Mouse (Mus musculus): ENCODE results near the gene Rrp9. TPM values are rescaled to one million over a fixed set of nuclear protein-coding genes. Genes with fewer than 3 reads are reported as not detected.

Rrp9 gene
- total and polyA plus RNA-seq, 3 experiments, result 120 to 326 (median 130) TPM

DNA sequence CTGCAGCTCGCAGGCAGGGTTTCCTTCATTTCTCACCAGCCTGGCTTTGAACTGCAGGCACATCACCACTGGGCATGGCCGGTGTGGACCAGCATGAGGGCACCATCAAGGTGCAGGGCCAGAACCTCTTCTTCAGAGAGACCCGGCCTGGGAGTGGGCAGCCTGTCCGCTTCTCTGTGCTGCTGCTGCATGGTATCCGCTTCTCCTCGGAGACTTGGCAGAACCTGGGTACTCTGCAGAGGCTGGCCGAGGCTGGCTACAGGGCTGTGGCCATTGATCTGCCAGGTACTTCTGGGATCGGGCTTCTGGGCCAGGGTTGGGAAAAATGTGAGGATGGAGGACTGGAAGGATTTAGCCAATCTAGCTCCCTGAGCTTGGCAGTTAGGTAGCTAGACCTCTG lies 25.8 kb upstream of the Rrp9 start:
- H3K4me1 ChIP-seq (ENCODE audit: control insufficient read depth in 1 of 2, insufficient read depth in 2 of 2), result peaks cover 16 to 52% of the 10 kb centered on the region in 2 experiments
- H3K79me2 ChIP-seq (replicated peaks; ENCODE audit: control insufficient read depth, extremely low read depth, insufficient read depth, poor library complexity, severe bottlenecking), result no peaks in the 10 kb centered on the region
- H3K27ac ChIP-seq (ENCODE audit: insufficient read depth, low read depth), result no peak overlapping the region
- no peaks in the 10 kb centered on the region for H3K27me3 ChIP-seq (replicated peaks)
- peaks cover 0 to 32% of the 10 kb centered on the region in 2 experiments for H3K36me3 ChIP-seq (replicated peaks in 1 of 2; ENCODE audit: control insufficient read depth in 1 of 2, insufficient read depth in 1 of 2, low read length in 1 of 2)
- in situ Hi-C loops (cut with MboI; ENCODE audit: low pct_ligation_motif_present, low pct_unique_long_range_greater_than_20kb, low sequenced_read_pairs) (no loop called here), dilution Hi-C loops (cut with MboI; ENCODE audit: extremely low pct_ligation_motif_present, extremely low pct_unique_long_range_greater_than_20kb, low sequenced_read_pairs) (no loop called here)
- no peak overlapping the region for H3K4me3 ChIP-seq (replicated peaks in 1 of 3; ENCODE audit: low read depth in 2 of 3, low read length in 2 of 3, poor library complexity in 1 of 3)
- no peaks in the 10 kb centered on the region for H3K9me3 ChIP-seq (replicated peaks; ENCODE audit: low read length)
- TF ChIP-seq TBP (conservative IDR thresholded peaks at IDR 0.05; ENCODE audit: low read depth, low read length) (no peak), TCF12 (IDR thresholded peaks at IDR 0.05; ENCODE audit: low read depth, low read length) (no peak), RAD21 (IDR thresholded peaks at IDR 0.05; ENCODE audit: low read depth, low read length) (no peak), BHLHE40 (IDR thresholded peaks at IDR 0.05; ENCODE audit: low read depth, low read length) (no peak), ZKSCAN1 (IDR thresholded peaks at IDR 0.05; ENCODE audit: borderline replicate concordance, low read depth, low read length) (no peak), CTCF (conservative IDR thresholded peaks at IDR 0.05 in 1 of 2, IDR thresholded peaks at IDR 0.05 in 1 of 2; ENCODE audit: low read depth in 2 of 2, low read length in 2 of 2) (no peak), JUND (conservative IDR thresholded peaks at IDR 0.05; ENCODE audit: low read depth, low read length) (no peak)
- no peak overlapping the region for H3K4me2 ChIP-seq (ENCODE audit: insufficient read depth, low read depth, poor library complexity, severe bottlenecking)
- no peak overlapping the region for H3K9ac ChIP-seq (ENCODE audit: insufficient read depth, low read depth)
- no peak for DNase-seq (ENCODE audit: extremely low read depth)

DNA sequence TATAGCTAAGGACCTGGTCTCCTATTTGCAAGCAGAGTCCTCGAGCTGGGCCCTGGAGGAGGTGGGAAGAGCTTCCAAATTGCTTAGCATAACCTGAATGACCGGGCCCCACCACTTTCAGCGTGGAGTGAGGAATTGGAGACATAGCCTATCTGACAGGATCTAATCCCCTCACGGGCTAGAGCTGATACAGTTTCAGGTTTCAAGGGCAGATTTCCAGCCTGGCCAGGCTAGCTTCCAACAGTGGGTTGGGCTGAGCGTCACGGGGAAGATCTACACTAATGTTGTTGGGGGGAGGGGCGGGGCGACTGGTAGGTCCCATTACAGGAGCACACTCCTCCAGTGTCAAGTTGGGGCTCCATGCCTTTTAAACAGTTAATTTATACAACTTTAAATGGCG lies 25.1 kb upstream of the Rrp9 start:
- no peak for DNase-seq (ENCODE audit: extremely low read depth)
- TF ChIP-seq ELF1 (IDR thresholded peaks at IDR 0.05; ENCODE audit: low read depth, low read length) (no peak), KAT2A (IDR thresholded peaks at IDR 0.05; ENCODE audit: insufficient replicate concordance, low read length) (no peak), ETS1 (conservative IDR thresholded peaks at IDR 0.05; ENCODE audit: low read depth, low read length) (no peak), MEF2A (IDR thresholded peaks at IDR 0.05; ENCODE audit: borderline replicate concordance, low read depth, low read length) (no peak), E2F4 (IDR thresholded peaks at IDR 0.05; ENCODE audit: insufficient replicate concordance, low read depth, low read length) (no peak)
- no peak overlapping the region for H3K4me2 ChIP-seq (ENCODE audit: insufficient read depth, low read depth, poor library complexity, severe bottlenecking)
- no peak overlapping the region for H3K27ac ChIP-seq (ENCODE audit: insufficient read depth, low read depth)
- peaks cover 0 to 25% of the 10 kb centered on the region in 2 experiments for H3K36me3 ChIP-seq (replicated peaks in 1 of 2; ENCODE audit: control insufficient read depth in 1 of 2, insufficient read depth in 1 of 2, low read length in 1 of 2)
- no peaks in the 10 kb centered on the region for H3K27me3 ChIP-seq (replicated peaks)
- dilution Hi-C loops (cut with MboI; ENCODE audit: extremely low pct_ligation_motif_present, extremely low pct_unique_long_range_greater_than_20kb, low sequenced_read_pairs), result no loop called here
- H3K4me1 ChIP-seq (ENCODE audit: control insufficient read depth in 1 of 2, insufficient read depth in 2 of 2), result peaks cover 19 to 59% of the 10 kb centered on the region in 2 experiments
- no peaks in the 10 kb centered on the region for H3K79me2 ChIP-seq (replicated peaks; ENCODE audit: control insufficient read depth, extremely low read depth, insufficient read depth, poor library complexity, severe bottlenecking)
- H3K9me3 ChIP-seq (replicated peaks; ENCODE audit: low read length), result no peaks in the 10 kb centered on the region
- in situ Hi-C loops (cut with MboI; ENCODE audit: low pct_ligation_motif_present, low pct_unique_long_range_greater_than_20kb, low sequenced_read_pairs), result no loop called here
- no peak overlapping the region for H3K9ac ChIP-seq (ENCODE audit: insufficient read depth, low read depth)
- no peak overlapping the region for H3K4me3 ChIP-seq (replicated peaks in 1 of 3; ENCODE audit: low read depth in 2 of 3, low read length in 2 of 3, poor library complexity in 1 of 3)

DNA sequence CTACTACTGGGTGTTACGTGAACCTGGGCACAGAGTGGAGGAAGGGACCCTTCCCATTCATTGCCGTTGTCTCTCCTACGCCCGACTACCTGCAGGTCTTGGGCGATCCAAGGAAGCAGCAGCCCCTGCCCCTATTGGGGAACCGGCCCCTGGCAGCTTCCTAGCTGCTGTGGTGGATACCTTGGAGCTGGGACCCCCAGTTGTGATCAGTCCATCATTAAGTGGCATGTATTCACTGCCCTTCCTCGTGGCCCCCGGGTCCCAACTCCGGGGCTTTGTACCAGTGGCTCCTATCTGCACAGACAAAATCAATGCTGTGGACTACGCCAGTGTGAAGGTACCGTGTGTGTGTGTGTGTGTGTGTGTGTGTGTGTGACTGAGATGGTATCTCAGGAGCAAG lies 24.5 kb upstream of the Rrp9 start:
- Histone ChIP-seq H3K9me3 (replicated peaks; ENCODE audit: low read length) (no peaks in the 10 kb centered on the region), H3K4me2 (ENCODE audit: insufficient read depth, low read depth, poor library complexity, severe bottlenecking) (no peak overlapping the region), H3K9ac (ENCODE audit: insufficient read depth, low read depth) (no peak overlapping the region), H3K4me1 (ENCODE audit: control insufficient read depth in 1 of 2, insufficient read depth in 2 of 2) (peaks cover 21 to 64% of the 10 kb centered on the region in 2 experiments), H3K36me3 (replicated peaks in 1 of 2; ENCODE audit: control insufficient read depth in 1 of 2, insufficient read depth in 1 of 2, low read length in 1 of 2) (peaks cover 0 to 27% of the 10 kb centered on the region in 2 experiments), H3K27ac (ENCODE audit: insufficient read depth, low read depth) (no peak overlapping the region), H3K4me3 (replicated peaks in 1 of 3; ENCODE audit: low read depth in 2 of 3, low read length in 2 of 3, poor library complexity in 1 of 3) (no peak overlapping the region), H3K79me2 (replicated peaks; ENCODE audit: control insufficient read depth, extremely low read depth, insufficient read depth, poor library complexity, severe bottlenecking) (no peaks in the 10 kb centered on the region), H3K27me3 (replicated peaks) (no peaks in the 10 kb centered on the region)
- in situ Hi-C loops (cut with MboI; ENCODE audit: low pct_ligation_motif_present, low pct_unique_long_range_greater_than_20kb, low sequenced_read_pairs), result no loop called here
- DNase-seq (ENCODE audit: extremely low read depth), result no peak
- dilution Hi-C loops (cut with MboI; ENCODE audit: extremely low pct_ligation_motif_present, extremely low pct_unique_long_range_greater_than_20kb, low sequenced_read_pairs), result no loop called here
- TF ChIP-seq KAT2A (IDR thresholded peaks at IDR 0.05; ENCODE audit: insufficient replicate concordance, low read length), result no peak
- no peak for TF ChIP-seq CHD1 (IDR thresholded peaks at IDR 0.05; ENCODE audit: low read depth, low read length)
- TF ChIP-seq E2F4 (IDR thresholded peaks at IDR 0.05; ENCODE audit: insufficient replicate concordance, low read depth, low read length), result no peak
- TF ChIP-seq MAZ (IDR thresholded peaks at IDR 0.05; ENCODE audit: low read depth, low read length), result no peak
- TF ChIP-seq ZMIZ1 (IDR thresholded peaks at IDR 0.05; ENCODE audit: low read depth, low read length), result no peak
- TF ChIP-seq MXI1 (IDR thresholded peaks at IDR 0.05; ENCODE audit: low read depth, low read length), result no peak
- TF ChIP-seq SMC3 (IDR thresholded peaks at IDR 0.05; ENCODE audit: low read depth, low read length), result no peak
- no peak for TF ChIP-seq POLR2AphosphoS2 (IDR thresholded peaks at IDR 0.05; ENCODE audit: low read depth, low read length)
- no peak for TF ChIP-seq MAFK (IDR thresholded peaks at IDR 0.05; ENCODE audit: insufficient replicate concordance, low read length)
- TF ChIP-seq ZKSCAN1 (IDR thresholded peaks at IDR 0.05; ENCODE audit: borderline replicate concordance, low read depth, low read length), result no peak
- TF ChIP-seq USF1 (IDR thresholded peaks at IDR 0.05; ENCODE audit: low read depth, low read length), result no peak
- TF ChIP-seq RAD21 (IDR thresholded peaks at IDR 0.05; ENCODE audit: low read depth, low read length), result no peak
- no peak for TF ChIP-seq MAX (IDR thresholded peaks at IDR 0.05; ENCODE audit: low read length)
- TF ChIP-seq SIN3A (IDR thresholded peaks at IDR 0.05; ENCODE audit: low read length), result no peak
- TF ChIP-seq MYC (IDR thresholded peaks at IDR 0.05; ENCODE audit: low read depth, low read length), result no peak
- TF ChIP-seq PAX5 (IDR thresholded peaks at IDR 0.05; ENCODE audit: low read length), result no peak
- no peak for TF ChIP-seq GABPA (IDR thresholded peaks at IDR 0.05; ENCODE audit: insufficient replicate concordance, low read depth, low read length)
- TF ChIP-seq EP300 (IDR thresholded peaks at IDR 0.05; ENCODE audit: low read length), result no peak

Data from CH12.LX (cell line).